Mouse (Mus musculus): ENCODE measurements around the gene Ceacam1.
"Not testable (repeated sequence)": the region's sequence is repeated elsewhere in the genome, so short reads cannot be mapped to it uniquely, and the experiment has no call there.

Ceacam1 gene

GRCm38 (mm10) chr7:25439978-25440815, 37.2 kb downstream of the Ceacam1 start:
- DNase-seq = no peak

GRCm38 (mm10) chr7:25439124-25439822, 38.1 kb downstream of the Ceacam1 start:
- DNase-seq = no peak

- DNase-seq = no peak
These were observed 40.7 kb downstream of the Ceacam1 start for GRCm38 (mm10) chr7:25436704-25437103.

- DNase-seq = no peak
These were observed 41.2 kb downstream of the Ceacam1 start for GRCm38 (mm10) chr7:25436226-25436625.

- peak; percentile 26 to 39 for DNase-seq
These were observed 41.9 kb downstream of the Ceacam1 start for GRCm38 (mm10) chr7:25435546-25435851.

- DNase-seq = no peak
These were observed 42.5 kb downstream of the Ceacam1 start for GRCm38 (mm10) chr7:25434654-25435545.

- DNase-seq = no peak
These were observed 43.4 kb downstream of the Ceacam1 start for GRCm38 (mm10) chr7:25433781-25434560.

GRCm38 (mm10) chr7:25433007-25433541, 44.3 kb downstream of the Ceacam1 start:
- DNase-seq = peak in 1 of 2 experiments; percentile 36

GRCm38 (mm10) chr7:25432381-25432780, 45.0 kb downstream of the Ceacam1 start:
- DNase-seq = no peak

- no peak for DNase-seq
These were observed 47.3 kb downstream of the Ceacam1 start for GRCm38 (mm10) chr7:25429886-25430784.

GRCm38 (mm10) chr7:25428321-25428720, 49.1 kb downstream of the Ceacam1 start:
- no peak for DNase-seq

- DNase-seq = no peak
These were observed 50.3 kb downstream of the Ceacam1 start for GRCm38 (mm10) chr7:25427144-25427543.

GRCm38 (mm10) chr7:25426380-25426779, 51.0 kb downstream of the Ceacam1 start:
- not testable (repeated sequence) for DNase-seq

- peak; percentile 45 to 84 for DNase-seq
These were observed 53.0 kb downstream of the Ceacam1 start for GRCm38 (mm10) chr7:25424429-25424828.

- DNase-seq = no peak
These were observed 55.0 kb downstream of the Ceacam1 start for GRCm38 (mm10) chr7:25422286-25422841.

- DNase-seq = no peak
These were observed 57.5 kb downstream of the Ceacam1 start for GRCm38 (mm10) chr7:25419943-25420342.

- no peak for DNase-seq
These were observed 57.9 kb downstream of the Ceacam1 start for GRCm38 (mm10) chr7:25419536-25419935.

GRCm38 (mm10) chr7:25417597-25417996, 59.8 kb downstream of the Ceacam1 start:
- DNase-seq = peak in 1 of 2 experiments; percentile 56

- DNase-seq = no peak
These were observed 64.5 kb downstream of the Ceacam1 start, which contains the start of gene Cxcl17 for GRCm38 (mm10) chr7:25412833-25413441. Cxcl17 (minus strand) TSS chr7:25412886.

- DNase-seq = no peak
These were observed 65.5 kb downstream of the Ceacam1 start for GRCm38 (mm10) chr7:25411861-25412260.
